Mouse (Mus musculus): ENCODE data around the gene Cubn. TPM values are rescaled to one million over a fixed set of nuclear protein-coding genes. Genes with fewer than 3 reads are reported as not detected.

The Cubn gene
- polyA plus RNA-seq, 1 experiment from 2014 or later, result 0.30 TPM

- no peaks in the 10 kb centered on the region for H3K36me3 ChIP-seq
- H3K4me1 ChIP-seq (replicated peaks), result peaks cover 19% of the 10 kb centered on the region
- no peak overlapping the region for H3K4me3 ChIP-seq
- WGBS, result 88% methylated on average over 3 of the region's 3 CpGs
- H3K27ac ChIP-seq, result no peak overlapping the region
- no peaks in the 10 kb centered on the region for H3K27me3 ChIP-seq (ENCODE audit: insufficient read depth, poor library complexity, severe bottlenecking)
- H3K9me3 ChIP-seq, result no peaks in the 10 kb centered on the region
- DNase-seq (ENCODE audit: low spot score), result no peak
These were observed 74.7 kb downstream of the Cubn start for GRCm38 (mm10) chr2:13416765-13417524.

DNA sequence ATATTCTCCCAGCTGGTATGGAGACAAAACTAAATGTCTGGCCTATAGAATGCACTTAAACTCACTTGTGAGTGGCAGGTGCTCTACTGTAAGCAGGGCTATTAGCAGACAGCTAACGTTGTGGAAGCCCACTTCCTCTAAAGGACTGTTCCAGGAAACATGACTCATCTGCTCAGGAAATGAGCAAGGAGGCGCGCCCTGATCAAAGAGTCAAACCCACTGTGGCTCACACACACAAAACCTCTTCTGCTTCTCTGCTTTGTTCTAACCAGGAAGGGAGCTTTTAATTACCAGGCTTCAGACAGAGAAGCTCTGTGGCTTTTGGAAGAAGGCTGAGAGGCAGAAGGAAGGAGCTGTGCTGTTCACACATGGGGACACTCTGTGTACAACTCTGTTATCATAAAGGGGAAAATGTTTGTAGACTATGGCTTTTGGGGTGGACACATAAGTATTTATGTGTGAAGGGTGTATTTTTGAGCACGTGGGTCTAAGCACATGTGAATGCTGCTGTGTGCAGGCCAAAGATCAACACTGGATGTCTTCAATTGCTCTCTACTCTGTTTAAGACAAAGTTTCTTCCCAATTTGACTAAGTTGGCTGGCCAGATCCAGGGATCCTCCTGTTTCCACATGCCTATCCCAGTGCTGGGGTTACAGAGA, 78.0 kb downstream of the Cubn start:
- peak overlapping the region; percentile 74 for H3K27ac ChIP-seq
- 66% methylated on average over 4 of the region's 4 CpGs for WGBS

GRCm38 (mm10) chr2:13410660-13411059, 81.0 kb downstream of the Cubn start:
- 86% methylated on average over 5 of the region's 5 CpGs for WGBS
- Histone ChIP-seq H3K36me3 (no peaks in the 10 kb centered on the region), H3K9me3 (no peaks in the 10 kb centered on the region), H3K4me1 (replicated peaks) (peaks cover 39% of the 10 kb centered on the region), H3K27ac (no peak overlapping the region), H3K27me3 (ENCODE audit: insufficient read depth, poor library complexity, severe bottlenecking) (no peaks in the 10 kb centered on the region), H3K4me3 (no peak overlapping the region)
- DNase-seq (ENCODE audit: low spot score), result no peak

More for the DNA sequence above, 78.0 kb downstream of the Cubn start:
- H3K4me3 ChIP-seq, result no peak overlapping the region
- no peaks in the 10 kb centered on the region for H3K36me3 ChIP-seq
- DNase-seq (ENCODE audit: low spot score), result no peak
- no peaks in the 10 kb centered on the region for H3K27me3 ChIP-seq (ENCODE audit: insufficient read depth, poor library complexity, severe bottlenecking)
- peaks cover 24% of the 10 kb centered on the region for H3K4me1 ChIP-seq (replicated peaks)
- H3K9me3 ChIP-seq, result no peaks in the 10 kb centered on the region

GRCm38 (mm10) chr2:13409767-13410519, 81.7 kb downstream of the Cubn start:
- DNase-seq (ENCODE audit: low spot score), result no peak
- Histone ChIP-seq H3K4me3 (no peak overlapping the region), H3K27me3 (ENCODE audit: insufficient read depth, poor library complexity, severe bottlenecking) (no peaks in the 10 kb centered on the region)

DNA sequence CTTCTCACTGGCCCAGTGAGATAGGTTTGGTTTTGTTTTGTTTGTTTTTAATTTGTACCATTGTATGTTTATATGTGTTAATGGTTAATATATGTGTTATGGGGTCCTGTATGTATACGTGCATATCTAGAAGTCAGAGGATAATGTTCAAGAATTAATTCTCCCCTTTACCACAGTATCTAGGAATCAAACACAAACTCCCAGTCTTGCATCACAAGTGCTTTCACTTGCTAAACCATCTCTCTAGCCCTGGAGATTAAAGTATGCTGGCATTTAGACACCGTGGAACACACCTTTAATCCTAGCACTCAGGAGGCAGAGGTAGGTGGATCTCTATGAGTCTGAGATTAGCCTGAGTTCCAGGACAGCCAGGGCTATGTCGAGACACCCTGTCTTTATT, 83.3 kb downstream of the Cubn start:
- no peak for DNase-seq (ENCODE audit: low spot score)
- 90% methylated on average over 3 of the region's 3 CpGs for WGBS

More at GRCm38 (mm10) chr2:13409767-13410519, 81.7 kb downstream of the Cubn start:
- Histone ChIP-seq H3K4me1 (replicated peaks) (peaks cover 32% of the 10 kb centered on the region), H3K9me3 (no peaks in the 10 kb centered on the region), H3K27ac (no peak overlapping the region), H3K36me3 (no peaks in the 10 kb centered on the region)
- WGBS, result 81% methylated on average over 2 of the region's 2 CpGs

GRCm38 (mm10) chr2:13407698-13408097, 83.9 kb downstream of the Cubn start:
- H3K27ac ChIP-seq, result peak overlapping the region; percentile 12; the same call in 1 of the 2 replicates
- H3K9me3 ChIP-seq, result no peaks in the 10 kb centered on the region
- no peaks in the 10 kb centered on the region for H3K36me3 ChIP-seq
- H3K27me3 ChIP-seq (ENCODE audit: insufficient read depth, poor library complexity, severe bottlenecking), result no peaks in the 10 kb centered on the region
- DNase-seq (ENCODE audit: low spot score), result no peak
- H3K4me1 ChIP-seq (replicated peaks), result peaks cover 22% of the 10 kb centered on the region
- no peak overlapping the region for H3K4me3 ChIP-seq

More for the DNA sequence above, 83.3 kb downstream of the Cubn start:
- Histone ChIP-seq H3K27me3 (ENCODE audit: insufficient read depth, poor library complexity, severe bottlenecking) (no peaks in the 10 kb centered on the region), H3K4me1 (replicated peaks) (peaks cover 22% of the 10 kb centered on the region), H3K9me3 (no peaks in the 10 kb centered on the region), H3K4me3 (no peak overlapping the region), H3K27ac (no peak overlapping the region), H3K36me3 (no peaks in the 10 kb centered on the region)

DNA sequence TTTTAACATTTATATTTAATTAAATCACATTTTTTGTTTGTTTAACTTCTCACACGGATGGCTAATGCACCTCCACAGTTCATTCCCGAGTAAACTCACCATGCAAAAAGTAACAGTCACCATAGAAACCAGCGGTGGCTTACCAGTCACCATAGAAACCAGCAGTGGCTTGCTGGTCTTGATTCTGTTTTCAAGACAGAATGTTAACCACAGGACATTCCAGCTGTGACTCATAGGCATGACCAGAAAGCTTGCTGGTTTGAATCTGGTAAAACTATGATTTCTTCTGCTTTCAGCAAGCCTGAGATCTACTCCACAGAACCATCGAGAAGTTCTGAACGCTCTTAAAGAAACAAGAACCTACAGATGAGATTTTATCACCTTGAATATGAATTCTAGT, 84.3 kb downstream of the Cubn start:
- DNase-seq (ENCODE audit: low spot score), result peak; percentile 39
- no peaks in the 10 kb centered on the region for H3K27me3 ChIP-seq (ENCODE audit: insufficient read depth, poor library complexity, severe bottlenecking)
- H3K9me3 ChIP-seq, result no peaks in the 10 kb centered on the region
- peak overlapping the region; percentile 12; the same call in 1 of the 2 replicates for H3K27ac ChIP-seq
- 38% methylated on average over 5 of the region's 5 CpGs for WGBS
- H3K4me3 ChIP-seq, result no peak overlapping the region
- peaks cover 22% of the 10 kb centered on the region for H3K4me1 ChIP-seq (replicated peaks)
- no peaks in the 10 kb centered on the region for H3K36me3 ChIP-seq

GRCm38 (mm10) chr2:13404986-13405678, 86.5 kb downstream of the Cubn start:
- Histone ChIP-seq H3K4me1 (replicated peaks) (peaks cover 22% of the 10 kb centered on the region), H3K36me3 (no peaks in the 10 kb centered on the region), H3K4me3 (no peak overlapping the region), H3K27me3 (ENCODE audit: insufficient read depth, poor library complexity, severe bottlenecking) (no peaks in the 10 kb centered on the region), H3K9me3 (no peaks in the 10 kb centered on the region), H3K27ac (no peak overlapping the region)
- 89% methylated on average over 5 of the region's 5 CpGs for WGBS
- DNase-seq (ENCODE audit: low spot score), result no peak

DNA sequence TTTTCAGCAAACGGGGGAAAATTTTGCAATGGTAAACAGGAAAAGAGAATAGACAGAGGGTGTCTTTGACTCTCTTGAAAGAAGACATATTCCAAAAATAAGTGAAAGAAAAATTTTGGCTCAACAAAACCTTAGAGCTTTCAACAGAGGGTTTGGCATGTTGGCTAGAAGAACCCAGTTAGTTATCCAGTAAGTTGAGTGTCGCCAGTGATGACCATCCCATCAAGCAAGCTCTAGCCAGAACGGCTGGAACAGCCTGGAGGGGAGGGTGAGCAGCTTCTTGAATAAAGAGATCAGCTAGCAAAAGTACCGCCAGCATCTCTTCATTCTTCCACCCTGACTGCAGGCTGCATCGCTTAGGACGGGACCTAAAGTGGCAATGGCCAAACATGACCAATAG, 90.8 kb downstream of the Cubn start:
- H3K36me3 ChIP-seq, result no peaks in the 10 kb centered on the region
- 0 out of 2 replicates have a peak overlapping the region, but pooled peaks have one; percentile 45 for H3K27ac ChIP-seq

DNA sequence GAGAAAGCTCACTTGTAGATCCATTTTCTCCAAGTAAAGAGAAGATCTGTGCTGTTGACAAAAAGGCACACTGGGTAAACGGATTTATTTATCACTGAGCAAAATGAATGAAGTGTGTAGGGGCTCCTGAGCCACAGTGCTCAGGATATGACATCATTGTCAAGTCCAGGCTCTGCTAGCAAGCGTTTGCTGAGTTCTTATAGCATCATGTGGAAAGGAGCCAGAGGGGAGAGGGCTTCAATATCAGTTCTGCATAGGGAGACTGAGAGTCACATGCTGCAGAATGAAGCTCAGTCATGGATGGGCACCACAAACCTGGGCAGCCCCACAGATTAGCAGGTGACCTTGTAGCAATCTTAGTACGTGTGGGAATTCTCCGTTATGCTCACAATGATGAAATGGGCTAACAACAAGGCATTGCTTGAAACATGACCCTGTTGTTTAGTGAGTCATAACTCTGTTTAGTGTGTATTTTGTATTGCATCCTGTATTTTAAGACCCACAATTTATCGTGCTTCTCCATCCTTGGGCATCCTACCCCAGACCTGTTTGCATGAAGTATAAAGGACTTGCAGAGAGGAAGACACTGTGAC, 92.0 kb downstream of the Cubn start:
- Histone ChIP-seq H3K4me3 (no peak overlapping the region), H3K4me1 (replicated peaks) (peaks cover 42% of the 10 kb centered on the region), H3K27me3 (ENCODE audit: insufficient read depth, poor library complexity, severe bottlenecking) (no peaks in the 10 kb centered on the region), H3K36me3 (no peaks in the 10 kb centered on the region), H3K9me3 (no peaks in the 10 kb centered on the region), H3K27ac (peak overlapping the region; percentile 88)
- 68% methylated on average over 5 of the region's 5 CpGs for WGBS
- no peak for DNase-seq (ENCODE audit: low spot score)

More for the DNA sequence above, 90.8 kb downstream of the Cubn start:
- DNase-seq (ENCODE audit: low spot score), result no peak
- WGBS, result 85% methylated on average over 6 of the region's 6 CpGs
- Histone ChIP-seq H3K4me1 (replicated peaks) (peaks cover 30% of the 10 kb centered on the region), H3K4me3 (no peak overlapping the region), H3K9me3 (no peaks in the 10 kb centered on the region), H3K27me3 (ENCODE audit: insufficient read depth, poor library complexity, severe bottlenecking) (no peaks in the 10 kb centered on the region)

DNA sequence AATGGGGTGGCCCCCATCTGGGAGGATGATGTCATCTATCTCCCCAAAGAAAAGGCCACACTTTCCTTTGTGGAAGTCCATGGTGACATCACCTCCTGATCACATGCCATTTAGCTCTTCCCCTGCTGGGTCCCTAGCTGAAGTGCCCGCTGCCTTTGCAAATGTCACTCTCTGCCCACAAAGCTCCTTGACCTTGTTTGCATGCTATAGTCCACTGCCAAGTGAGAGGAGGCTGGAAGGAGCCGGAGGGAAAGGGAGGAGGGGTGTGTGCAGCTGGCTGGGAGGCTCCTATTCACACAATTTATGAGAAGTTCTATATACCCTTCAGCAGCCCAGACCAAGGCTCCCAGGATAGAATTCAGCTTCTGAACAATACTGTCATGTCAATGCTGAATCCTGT, 92.7 kb downstream of the Cubn start:
- WGBS, result 6% methylated on average over 2 of the region's 2 CpGs

DNA sequence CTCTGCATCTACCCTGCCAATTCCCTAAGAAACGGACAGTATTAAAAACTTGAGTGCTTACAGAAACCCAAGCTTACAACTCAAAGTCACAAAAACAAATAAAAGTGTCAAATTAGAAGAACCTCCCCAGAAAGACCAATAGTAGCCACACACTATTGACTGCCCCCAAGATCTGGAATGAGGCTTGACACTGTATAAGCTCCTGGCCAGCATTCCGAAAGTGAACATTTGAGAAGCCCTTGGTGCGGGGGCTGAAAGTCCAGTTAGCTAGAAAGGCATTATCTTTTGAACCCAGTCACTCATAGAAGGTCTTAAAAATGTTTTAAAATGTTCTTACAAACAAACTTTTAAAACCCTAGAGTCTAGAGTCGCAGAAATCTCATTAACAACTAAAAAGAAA, 93.1 kb downstream of the Cubn start:
- Histone ChIP-seq H3K36me3 (no peaks in the 10 kb centered on the region), H3K27me3 (ENCODE audit: insufficient read depth, poor library complexity, severe bottlenecking) (no peaks in the 10 kb centered on the region), H3K4me3 (no peak overlapping the region), H3K27ac (peak overlapping the region; percentile 88), H3K4me1 (replicated peaks) (peaks cover 47% of the 10 kb centered on the region), H3K9me3 (no peaks in the 10 kb centered on the region)
- 47% methylated on average over 4 of the region's 4 CpGs for whole genome bisulfite sequencing
- DNase-seq (ENCODE audit: low spot score), result no peak

More for the DNA sequence above, 92.7 kb downstream of the Cubn start:
- DNase-seq (ENCODE audit: low spot score), result peak; percentile 83
- Histone ChIP-seq H3K27me3 (ENCODE audit: insufficient read depth, poor library complexity, severe bottlenecking) (no peaks in the 10 kb centered on the region), H3K4me1 (replicated peaks) (peaks cover 47% of the 10 kb centered on the region), H3K4me3 (no peak overlapping the region), H3K27ac (peak overlapping the region; percentile 88), H3K36me3 (no peaks in the 10 kb centered on the region), H3K9me3 (no peaks in the 10 kb centered on the region)
